Mouse (Mus musculus): Measurements from ENCODE around the gene Lbh. TPM values are rescaled to one million over a fixed set of nuclear protein-coding genes. Genes with fewer than 3 reads are reported as not detected.

The Lbh gene
- total RNA-seq (2021) = 10 to 100 TPM; 37.0 to 37.3 TPM

GRCm38 (mm10) chr17:72918053-72918452 lies at the start of gene Lbh:
Gene Lbh (plus strand): TSS chr17:72918305.
- DNase-seq (ENCODE audit: low spot score in 2 of 2) = peak; percentile 89 to 95
- intact Hi-C loops (cut with DNase I) = loop anchor here (5.0 kb wide), 2 partner anchors 61 to 89 kb away; no protein-coding TSS in a partner anchor

GRCm38 (mm10) chr17:72878979-72879378 lies 39.1 kb upstream of the Lbh start:
- intact Hi-C loops (cut with DNase I) = no loop called here
- no peak for DNase-seq (ENCODE audit: low spot score in 2 of 2)

GRCm38 (mm10) chr17:72880156-72880555 lies 37.9 kb upstream of the Lbh start:
- DNase-seq (ENCODE audit: low spot score in 2 of 2) = no peak
- intact Hi-C loops (cut with DNase I) = no loop called here

- intact Hi-C loops (cut with DNase I) = no loop called here
- DNase-seq (ENCODE audit: low spot score in 2 of 2) = no peak
Observed at GRCm38 (mm10) chr17:72881051-72881450, 37.1 kb upstream of the Lbh start.

- no peak for DNase-seq (ENCODE audit: low spot score in 2 of 2)
- intact Hi-C loops (cut with DNase I) = no loop called here
Observed at GRCm38 (mm10) chr17:72881804-72882203, 36.3 kb upstream of the Lbh start.

GRCm38 (mm10) chr17:72889556-72890397 lies 28.3 kb upstream of the Lbh start:
- DNase-seq (ENCODE audit: low spot score in 2 of 2) = peak; percentile 77 to 93
- intact Hi-C loops (cut with DNase I) = loop anchor here (2.0 to 10.0 kb wide), 3 partner anchors 118 to 407 kb away; no protein-coding TSS in a partner anchor

- DNase-seq (ENCODE audit: low spot score in 2 of 2) = no peak
- intact Hi-C loops (cut with DNase I) = loop anchor here (2.0 to 10.0 kb wide), 3 partner anchors 117 to 406 kb away; no protein-coding TSS in a partner anchor
Observed at GRCm38 (mm10) chr17:72890398-72890898, 27.7 kb upstream of the Lbh start.

- intact Hi-C loops (cut with DNase I) = loop anchor here (2.0 to 10.0 kb wide), 3 partner anchors 116 to 405 kb away; no protein-coding TSS in a partner anchor
- no peak for DNase-seq (ENCODE audit: low spot score in 2 of 2)
Observed at GRCm38 (mm10) chr17:72891556-72891955, 26.5 kb upstream of the Lbh start.

GRCm38 (mm10) chr17:72895506-72895905 lies 22.6 kb upstream of the Lbh start:
- intact Hi-C loops (cut with DNase I) = loop anchor here (10.0 kb wide), 1 partner anchor 279 kb away; no protein-coding TSS in a partner anchor
- no peak for DNase-seq (ENCODE audit: low spot score in 2 of 2)

GRCm38 (mm10) chr17:72897076-72897475 lies 21.0 kb upstream of the Lbh start:
- DNase-seq (ENCODE audit: low spot score in 2 of 2) = no peak
- intact Hi-C loops (cut with DNase I) = loop anchor here (10.0 kb wide), 1 partner anchor 278 kb away; no protein-coding TSS in a partner anchor

GRCm38 (mm10) chr17:72897961-72898360 lies 20.1 kb upstream of the Lbh start:
- intact Hi-C loops (cut with DNase I) = loop anchor here (10.0 kb wide), 1 partner anchor 277 kb away; no protein-coding TSS in a partner anchor

GRCm38 (mm10) chr17:72898775-72899174 lies 19.3 kb upstream of the Lbh start:
- DNase-seq (ENCODE audit: low spot score in 2 of 2) = no peak
- intact Hi-C loops (cut with DNase I) = loop anchor here (10.0 kb wide), 1 partner anchor 276 kb away; no protein-coding TSS in a partner anchor

More at GRCm38 (mm10) chr17:72897961-72898360, 20.1 kb upstream of the Lbh start:
- no peak for DNase-seq (ENCODE audit: low spot score in 2 of 2)

- intact Hi-C loops (cut with DNase I) = no loop called here
- no peak for DNase-seq (ENCODE audit: low spot score in 2 of 2)
Observed at GRCm38 (mm10) chr17:72901021-72901420, 17.1 kb upstream of the Lbh start.

GRCm38 (mm10) chr17:72901705-72902104 lies 16.4 kb upstream of the Lbh start:
- no peak for DNase-seq (ENCODE audit: low spot score in 2 of 2)

GRCm38 (mm10) chr17:72903321-72903720 lies 14.8 kb upstream of the Lbh start:
- no peak for DNase-seq (ENCODE audit: low spot score in 2 of 2)
- intact Hi-C loops (cut with DNase I) = no loop called here

More at GRCm38 (mm10) chr17:72901705-72902104, 16.4 kb upstream of the Lbh start:
- intact Hi-C loops (cut with DNase I) = no loop called here

GRCm38 (mm10) chr17:72903921-72904421 lies 14.1 kb upstream of the Lbh start:
- intact Hi-C loops (cut with DNase I) = no loop called here
- peak in 1 of 2 experiments; percentile 32 for DNase-seq (ENCODE audit: low spot score in 2 of 2)

GRCm38 (mm10) chr17:72904873-72905272 lies 13.2 kb upstream of the Lbh start:
- DNase-seq (ENCODE audit: low spot score in 2 of 2) = no peak
- intact Hi-C loops (cut with DNase I) = no loop called here

GRCm38 (mm10) chr17:72906231-72906896 lies 11.7 kb upstream of the Lbh start:
- intact Hi-C loops (cut with DNase I) = no loop called here
- DNase-seq (ENCODE audit: low spot score in 2 of 2) = no peak

GRCm38 (mm10) chr17:72907211-72907610 lies 10.9 kb upstream of the Lbh start:
- intact Hi-C loops (cut with DNase I) = no loop called here
- no peak for DNase-seq (ENCODE audit: low spot score in 2 of 2)

GRCm38 (mm10) chr17:72907777-72908176 lies 10.3 kb upstream of the Lbh start:
- intact Hi-C loops (cut with DNase I) = no loop called here
- no peak for DNase-seq (ENCODE audit: low spot score in 2 of 2)
